Mouse (Mus musculus) kidney, embryonic 16.5 days (tissue): ENCODE data around the gene Hdhd3. TPM values are rescaled to one million over a fixed set of nuclear protein-coding genes. Genes with fewer than 3 reads are reported as not detected.
A peak's percentile ranks its signal among the peaks of the same experiment; 100 is the strongest.

ENCODE experiments used
- ATAC-seq: fragments of 200-750 bp; cut with Nextera tagmentation; 2 replicates; pipeline ENCODE4 v1.8.0; 2017; ENCODE audit warnings: moderate TSS enrichment; ENCODE audit not compliant: low FRiP score, low TSS enrichment
- H3K27ac ChIP-seq: fragments of 300-500 bp; sonication (generic); 2 replicates; pipeline ENCODE4 v1.5.1; 2014; ENCODE audit warnings: low read length
- H3K27me3 ChIP-seq: fragments of 300-500 bp; sonication (generic); 2 replicates; pipeline ENCODE4 v1.6.1; 2014; ENCODE audit warnings: low read length, control low read depth, mixed read lengths; ENCODE audit not compliant: insufficient read depth
- H3K36me3 ChIP-seq: fragments of 300-500 bp; sonication (generic); 2 replicates; pipeline ENCODE4 v1.6.1; 2014; ENCODE audit warnings: low read length, control low read depth, mixed read lengths; ENCODE audit not compliant: insufficient read depth
- H3K4me1 ChIP-seq: fragments of 300-500 bp; sonication (generic); 2 replicates; pipeline ENCODE4 v1.6.1; 2014; ENCODE audit warnings: low read length, control low read depth, mixed read lengths; ENCODE audit not compliant: insufficient read depth
- H3K4me2 ChIP-seq: fragments of 300-500 bp; sonication (generic); replicated peaks from 2 replicates; pipeline ENCODE4 v1.6.1; 2014; ENCODE audit warnings: low read depth, low read length
- H3K4me3 ChIP-seq: fragments of 300-500 bp; sonication (generic); 2 replicates; pipeline ENCODE4 v1.5.1; 2014; ENCODE audit warnings: mild to moderate bottlenecking, low read length
- H3K9ac ChIP-seq: fragments of 300-500 bp; sonication (generic); replicated peaks from 2 replicates; pipeline ENCODE4 v1.6.1; 2014; ENCODE audit warnings: low read length
- H3K9me3 ChIP-seq: fragments of 300-500 bp; sonication (generic); 2 replicates; pipeline ENCODE4 v1.6.1; 2016; ENCODE audit warnings: low read length, control low read depth
- WGBS: fragments of 180-500 bp; shearing (Covaris S2); extraction: QIAGEN DNeasy Blood & Tissue Kit; methylation state at CpG from one replicate; pipeline ENCODE4 v1.1.7; 2014; 5-methylcytosine and 5-hydroxymethylcytosine counted together
- polyA plus RNA-seq: library from polyadenylated mRNA; unstranded; fragments of >200 nt; fragmentation: Nextera tagmentation; extraction: Ambion mirVana; gene quantifications from 2 replicates; pipeline ENCODE4 v1.2.1, GENCODE M21; 2015

The Hdhd3 gene
- polyA plus RNA-seq, 1 experiment from 2014 or later = 20.6 TPM

GRCm38 (mm10) chr4:62514995-62515394, 11.7 kb upstream of the Hdhd3 start:
- peaks cover 40% of the 10 kb centered on the region for H3K36me3 ChIP-seq
- no peak overlapping the region for H3K9ac ChIP-seq
- peak overlapping the region; percentile 65; the same call in 1 of the 2 replicates for H3K27ac ChIP-seq
- WGBS = 79% methylated on average over 7 of the region's 7 CpGs
- H3K4me3 ChIP-seq = no peak overlapping the region
- no peaks in the 10 kb centered on the region for H3K27me3 ChIP-seq
- ATAC-seq = no peak
- H3K9me3 ChIP-seq = no peaks in the 10 kb centered on the region
- H3K4me2 ChIP-seq = no peak overlapping the region
- H3K4me1 ChIP-seq = peaks cover 42% of the 10 kb centered on the region

GRCm38 (mm10) chr4:62513998-62514506, 10.8 kb upstream of the Hdhd3 start:
- ATAC-seq = no peak
- Histone ChIP-seq H3K4me1 (peaks cover 42% of the 10 kb centered on the region), H3K36me3 (peaks cover 50% of the 10 kb centered on the region), H3K9me3 (no peaks in the 10 kb centered on the region), H3K27ac (no peak overlapping the region), H3K4me3 (no peak overlapping the region), H3K9ac (no peak overlapping the region; the same call in 1 of the 2 replicates), H3K4me2 (no peak overlapping the region), H3K27me3 (no peaks in the 10 kb centered on the region)
- 61% methylated on average over 11 of the region's 11 CpGs for WGBS

- ATAC-seq = no peak
- peak overlapping the region; percentile 14; the same call in 1 of the 2 replicates for H3K27ac ChIP-seq
- no peak overlapping the region for H3K4me2 ChIP-seq
- 80% methylated on average over 11 of the region's 11 CpGs for WGBS
- peaks cover 64% of the 10 kb centered on the region for H3K36me3 ChIP-seq
- H3K4me1 ChIP-seq = peaks cover 1% of the 10 kb centered on the region; the same call in 1 of the 2 replicates
- no peaks in the 10 kb centered on the region for H3K27me3 ChIP-seq
- no peaks in the 10 kb centered on the region for H3K9me3 ChIP-seq
- no peak overlapping the region for H3K9ac ChIP-seq
- H3K4me3 ChIP-seq = no peak overlapping the region
Measured at GRCm38 (mm10) chr4:62509946-62510345, 6.7 kb upstream of the Hdhd3 start.

GRCm38 (mm10) chr4:62508839-62509238, 5.6 kb upstream of the Hdhd3 start:
- Histone ChIP-seq H3K9me3 (no peaks in the 10 kb centered on the region), H3K9ac (no peak overlapping the region), H3K36me3 (peaks cover 62% of the 10 kb centered on the region), H3K27me3 (no peaks in the 10 kb centered on the region), H3K4me1 (no peaks in the 10 kb centered on the region), H3K27ac (no peak overlapping the region), H3K4me2 (no peak overlapping the region), H3K4me3 (no peak overlapping the region)
- ATAC-seq = peak; percentile 66
- WGBS = 83% methylated on average over 5 of the region's 5 CpGs

- no peak for ATAC-seq
- Histone ChIP-seq H3K4me3 (no peak overlapping the region), H3K9ac (no peak overlapping the region), H3K9me3 (no peaks in the 10 kb centered on the region), H3K36me3 (peaks cover 42% of the 10 kb centered on the region), H3K27me3 (no peaks in the 10 kb centered on the region), H3K4me2 (no peak overlapping the region), H3K27ac (no peak overlapping the region), H3K4me1 (peaks cover 9% of the 10 kb centered on the region; the same call in 1 of the 2 replicates)
- 51% methylated on average over 2 of the region's 2 CpGs for whole genome bisulfite sequencing
Measured at GRCm38 (mm10) chr4:62506798-62507197, 3.5 kb upstream of the Hdhd3 start.

- Histone ChIP-seq H3K4me2 (no peak overlapping the region), H3K4me3 (no peak overlapping the region), H3K9ac (no peak overlapping the region), H3K27me3 (no peaks in the 10 kb centered on the region), H3K36me3 (peaks cover 34% of the 10 kb centered on the region), H3K27ac (no peak overlapping the region), H3K9me3 (no peaks in the 10 kb centered on the region), H3K4me1 (peaks cover 16% of the 10 kb centered on the region; the same call in 1 of the 2 replicates)
- ATAC-seq = no peak
- 74% methylated on average over 3 of the region's 3 CpGs for WGBS
Measured at GRCm38 (mm10) chr4:62505991-62506390, 2.7 kb upstream of the Hdhd3 start.

- H3K4me3 ChIP-seq = no peak overlapping the region
- no peak for ATAC-seq
- H3K9me3 ChIP-seq = no peaks in the 10 kb centered on the region
- H3K9ac ChIP-seq = no peak overlapping the region
- H3K4me1 ChIP-seq = peaks cover 20% of the 10 kb centered on the region; the same call in 1 of the 2 replicates
- H3K27ac ChIP-seq = peak overlapping the region; percentile 84; the same call in 1 of the 2 replicates
- H3K4me2 ChIP-seq = no peak overlapping the region
- peaks cover 20% of the 10 kb centered on the region for H3K36me3 ChIP-seq
- H3K27me3 ChIP-seq = no peaks in the 10 kb centered on the region
- WGBS = 73% methylated on average over 7 of the region's 7 CpGs
Measured at GRCm38 (mm10) chr4:62502969-62503368, 298 bp downstream of the Hdhd3 start.

- Histone ChIP-seq H3K27me3 (no peaks in the 10 kb centered on the region), H3K36me3 (peaks cover 16% of the 10 kb centered on the region), H3K4me3 (peak overlapping the region; percentile 84), H3K9ac (peak overlapping the region; percentile 84), H3K9me3 (no peaks in the 10 kb centered on the region), H3K27ac (peak overlapping the region; percentile 84), H3K4me1 (peaks cover 20% of the 10 kb centered on the region; the same call in 1 of the 2 replicates), H3K4me2 (peak overlapping the region; percentile 68)
- WGBS = 1% methylated on average over 38 of the region's 38 CpGs
- ATAC-seq = peak; percentile 94
Measured at GRCm38 (mm10) chr4:62501964-62502732, 1.1 kb downstream of the Hdhd3 start.

- Histone ChIP-seq H3K9ac (peak overlapping the region; percentile 84), H3K36me3 (peaks cover 18% of the 10 kb centered on the region), H3K27ac (peak overlapping the region; percentile 80), H3K27me3 (no peaks in the 10 kb centered on the region), H3K9me3 (no peaks in the 10 kb centered on the region), H3K4me2 (peak overlapping the region; percentile 68), H3K4me3 (peak overlapping the region; percentile 84), H3K4me1 (peaks cover 20% of the 10 kb centered on the region; the same call in 1 of the 2 replicates)
- peak; percentile 55 for ATAC-seq
- 2% methylated on average over 7 of the region's 7 CpGs for whole genome bisulfite sequencing
Measured at GRCm38 (mm10) chr4:62501534-62501933, 1.7 kb downstream of the Hdhd3 start.

GRCm38 (mm10) chr4:62500799-62501198, 2.5 kb downstream of the Hdhd3 start:
- Histone ChIP-seq H3K4me3 (no peak overlapping the region), H3K4me2 (no peak overlapping the region), H3K27ac (no peak overlapping the region), H3K4me1 (peaks cover 20% of the 10 kb centered on the region; the same call in 1 of the 2 replicates), H3K9me3 (no peaks in the 10 kb centered on the region), H3K36me3 (peaks cover 21% of the 10 kb centered on the region), H3K27me3 (no peaks in the 10 kb centered on the region), H3K9ac (no peak overlapping the region)
- WGBS = 81% methylated on average over 4 of the region's 4 CpGs
- no peak for ATAC-seq
